Mouse (Mus musculus) retina, embryonic 14.5 days (tissue): ENCODE data around the gene Rhbdl3.
"Not testable (repeated sequence)": the region's sequence is repeated elsewhere in the genome, so short reads cannot be mapped to it uniquely, and the experiment has no call there.

Source experiments
- DNase-seq: peaks from one replicate; pipeline ENCODE4 v3.0.0-alpha.2; 2015; ENCODE audit warnings: low spot score

Rhbdl3 gene

GRCm38 (mm10) chr11:80312565-80312964, 11.9 kb downstream of the Rhbdl3 start:
- DNase-seq = peak; percentile 54

- no peak for DNase-seq
These were observed 12.8 kb downstream of the Rhbdl3 start for GRCm38 (mm10) chr11:80313462-80313861.

- DNase-seq = no peak
These were observed 13.2 kb downstream of the Rhbdl3 start for GRCm38 (mm10) chr11:80313944-80314343.

- DNase-seq = peak; percentile 55
These were observed 15.3 kb downstream of the Rhbdl3 start for GRCm38 (mm10) chr11:80315743-80316639.

GRCm38 (mm10) chr11:80323255-80323654, 22.5 kb downstream of the Rhbdl3 start:
- no peak for DNase-seq

GRCm38 (mm10) chr11:80324636-80325035, 23.9 kb downstream of the Rhbdl3 start:
- DNase-seq = no peak

GRCm38 (mm10) chr11:80332709-80333400, 32.1 kb downstream of the Rhbdl3 start:
- no peak for DNase-seq

GRCm38 (mm10) chr11:80335609-80336350, 35.1 kb downstream of the Rhbdl3 start:
- DNase-seq = peak; percentile 88

- peak; percentile 31 for DNase-seq
These were observed 35.6 kb downstream of the Rhbdl3 start for GRCm38 (mm10) chr11:80336351-80336730.

GRCm38 (mm10) chr11:80342482-80342881, 41.8 kb downstream of the Rhbdl3 start:
- DNase-seq = peak; percentile 57

- peak; percentile 94 for DNase-seq
These were observed 51.2 kb downstream of the Rhbdl3 start for GRCm38 (mm10) chr11:80351832-80352430.

- DNase-seq = peak; percentile 50
These were observed 54.1 kb downstream of the Rhbdl3 start for GRCm38 (mm10) chr11:80354832-80355231.

- DNase-seq = no peak
These were observed 68.2 kb downstream of the Rhbdl3 start for GRCm38 (mm10) chr11:80368949-80369348.

- no peak for DNase-seq
These were observed 75.9 kb downstream of the Rhbdl3 start for GRCm38 (mm10) chr11:80376651-80377050.

- peak; percentile 86 for DNase-seq
These were observed 77.2 kb downstream of the Rhbdl3 start, which contains the start of gene 5730455P16Rik for GRCm38 (mm10) chr11:80377712-80378451. 5730455P16Rik (minus strand) TSS chr11:80378034.

- peak; percentile 28 for DNase-seq
These were observed 77.8 kb downstream of the Rhbdl3 start for GRCm38 (mm10) chr11:80378452-80379068.

GRCm38 (mm10) chr11:80379184-80379583, 78.5 kb downstream of the Rhbdl3 start:
- DNase-seq = not testable (repeated sequence)

GRCm38 (mm10) chr11:80382626-80383018, 81.9 kb downstream of the Rhbdl3 start:
- DNase-seq = no peak

- peak; percentile 98 for DNase-seq
These were observed 82.4 kb downstream of the Rhbdl3 start, which contains the start of gene Zfp207 for GRCm38 (mm10) chr11:80383019-80383625. Zfp207 (plus strand) TSS chr11:80383279.

GRCm38 (mm10) chr11:80383626-80384046, 82.9 kb downstream of the Rhbdl3 start:
- no peak for DNase-seq
